Mouse (Mus musculus) heart, embryonic 16.5 days (tissue): ENCODE measurements at regions not wholly inside any gene's neighbourhood (a gene's known extent, or its start where the extent isn't known, plus 50 kb on each side); places are given as distances from the start of the nearest gene placed in this dataset.

Source experiments
- ATAC-seq: fragments of 200-750 bp; cut with Nextera tagmentation; replicated peaks from 2 replicates; pipeline ENCODE4 v1.8.0; 2017; ENCODE audit warnings: moderate number of reproducible peaks; ENCODE audit not compliant: insufficient read depth, low FRiP score; ENCODE audit errors: extremely low read depth
- H3K27ac ChIP-seq: fragments of 300-500 bp; sonication (generic); 2 replicates; pipeline ENCODE4 v1.5.1; 2014; ENCODE audit warnings: mild to moderate bottlenecking, low read length, control low read depth, moderate library complexity
- H3K27me3 ChIP-seq: fragments of 300-500 bp; sonication (generic); 2 replicates; pipeline ENCODE4 v1.6.1; 2014; ENCODE audit warnings: low read length, mixed read lengths; ENCODE audit not compliant: control insufficient read depth, insufficient read depth
- H3K36me3 ChIP-seq: fragments of 300-500 bp; sonication (generic); 2 replicates; pipeline ENCODE4 v1.6.1; 2014; ENCODE audit not compliant: control insufficient read depth, insufficient read depth
- H3K4me1 ChIP-seq: fragments of 300-500 bp; sonication (generic); 2 replicates; pipeline ENCODE4 v1.6.1; 2014; ENCODE audit warnings: low read length, mixed read lengths; ENCODE audit not compliant: control insufficient read depth, insufficient read depth
- H3K4me2 ChIP-seq: fragments of 300-500 bp; sonication (generic); 2 replicates; pipeline ENCODE4 v1.6.1; 2014; ENCODE audit warnings: low read depth, mild to moderate bottlenecking, control low read depth, low read length
- H3K4me3 ChIP-seq: fragments of 300-500 bp; sonication (generic); 2 replicates; pipeline ENCODE4 v1.5.1; 2014; ENCODE audit warnings: mild to moderate bottlenecking, control low read depth, low read length
- H3K9ac ChIP-seq: fragments of 300-500 bp; sonication (generic); 2 replicates; pipeline ENCODE4 v1.6.1; 2014; ENCODE audit warnings: low read length, control low read depth
- H3K9me3 ChIP-seq: fragments of 300-500 bp; sonication (generic); replicated peaks from 2 replicates; pipeline ENCODE4 v1.6.1; 2016; ENCODE audit warnings: low read length; ENCODE audit not compliant: control insufficient read depth
- WGBS: fragments of 180-500 bp; shearing (Covaris S2); extraction: QIAGEN DNeasy Blood & Tissue Kit; methylation state at CpG from one replicate; pipeline ENCODE4 v1.1.7; 2014; 5-methylcytosine and 5-hydroxymethylcytosine counted together

- Histone ChIP-seq H3K4me3 (no peak overlapping the region), H3K27ac (no peak overlapping the region), H3K36me3 (no peaks in the 10 kb centered on the region), H3K9me3 (0 out of 2 replicates have a peak, but pooled peaks cover 2% of the 10 kb centered on the region), H3K4me2 (no peak overlapping the region), H3K27me3 (no peaks in the 10 kb centered on the region), H3K9ac (no peak overlapping the region), H3K4me1 (no peaks in the 10 kb centered on the region)
- WGBS: 64% methylated on average over 3 of the region's 3 CpGs
- ATAC-seq: no peak
Measured at GRCm38 (mm10) chr14:67181586-67181985, 1172.6 kb upstream of the Gulo start.

GRCm38 (mm10) chr14:67179549-67179948, 1170.5 kb upstream of the Gulo start:
- no peaks in the 10 kb centered on the region for H3K36me3 ChIP-seq
- H3K4me3 ChIP-seq: no peak overlapping the region
- H3K4me1 ChIP-seq: no peaks in the 10 kb centered on the region
- H3K27ac ChIP-seq: no peak overlapping the region
- H3K27me3 ChIP-seq: no peaks in the 10 kb centered on the region
- no peaks in the 10 kb centered on the region for H3K9me3 ChIP-seq
- no peak for ATAC-seq
- H3K4me2 ChIP-seq: no peak overlapping the region
- no peak overlapping the region for H3K9ac ChIP-seq

DNA sequence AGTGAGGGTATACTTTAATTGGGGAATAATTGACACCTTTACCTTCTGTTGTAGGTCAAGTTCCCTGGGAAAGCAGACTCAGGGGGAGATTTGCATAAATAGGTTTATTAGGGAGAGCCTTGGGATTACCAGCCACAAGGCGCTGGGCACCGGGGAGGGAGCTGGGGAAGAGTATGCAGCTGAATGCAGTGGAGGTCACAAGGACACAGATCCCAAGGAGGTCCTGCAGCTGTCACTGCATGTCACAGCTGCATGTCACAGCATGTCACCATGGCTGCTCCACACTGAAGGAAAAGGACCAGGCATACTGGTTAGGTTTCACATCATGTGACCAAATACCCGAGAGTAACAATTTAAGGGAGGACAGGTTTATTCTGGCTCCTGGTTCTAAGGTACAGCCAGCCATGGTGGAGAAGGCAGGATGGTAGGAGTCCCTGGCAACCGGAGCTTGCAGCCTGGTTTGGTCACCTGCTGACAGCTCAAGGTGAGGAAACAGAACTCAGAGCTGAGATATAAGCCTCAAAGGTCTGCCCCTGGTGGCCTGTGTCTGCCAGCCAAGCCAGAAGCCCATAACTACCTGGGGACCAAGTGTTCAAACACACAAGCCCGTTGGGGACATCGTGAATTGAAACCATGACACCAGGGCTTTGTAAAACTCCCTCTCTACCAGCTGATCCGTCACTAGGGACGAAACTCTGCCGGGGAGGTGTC, 1169.5 kb upstream of the Gulo start:
- Histone ChIP-seq H3K9ac (no peak overlapping the region), H3K36me3 (no peaks in the 10 kb centered on the region), H3K4me2 (no peak overlapping the region), H3K4me1 (no peaks in the 10 kb centered on the region), H3K27ac (no peak overlapping the region), H3K4me3 (no peak overlapping the region), H3K9me3 (no peaks in the 10 kb centered on the region), H3K27me3 (no peaks in the 10 kb centered on the region)
- ATAC-seq: no peak
- 29% methylated on average over 9 of the region's 9 CpGs for WGBS

- H3K4me1 ChIP-seq: no peaks in the 10 kb centered on the region
- H3K27ac ChIP-seq: no peak overlapping the region
- no peaks in the 10 kb centered on the region for H3K9me3 ChIP-seq
- no peak overlapping the region for H3K9ac ChIP-seq
- ATAC-seq: no peak
- H3K4me2 ChIP-seq: no peak overlapping the region
- no peaks in the 10 kb centered on the region for H3K27me3 ChIP-seq
- WGBS: 72% methylated on average over 6 of the region's 6 CpGs
- H3K4me3 ChIP-seq: no peak overlapping the region
- H3K36me3 ChIP-seq: no peaks in the 10 kb centered on the region
Measured at GRCm38 (mm10) chr14:67176672-67177071, 1167.7 kb upstream of the Gulo start.

DNA sequence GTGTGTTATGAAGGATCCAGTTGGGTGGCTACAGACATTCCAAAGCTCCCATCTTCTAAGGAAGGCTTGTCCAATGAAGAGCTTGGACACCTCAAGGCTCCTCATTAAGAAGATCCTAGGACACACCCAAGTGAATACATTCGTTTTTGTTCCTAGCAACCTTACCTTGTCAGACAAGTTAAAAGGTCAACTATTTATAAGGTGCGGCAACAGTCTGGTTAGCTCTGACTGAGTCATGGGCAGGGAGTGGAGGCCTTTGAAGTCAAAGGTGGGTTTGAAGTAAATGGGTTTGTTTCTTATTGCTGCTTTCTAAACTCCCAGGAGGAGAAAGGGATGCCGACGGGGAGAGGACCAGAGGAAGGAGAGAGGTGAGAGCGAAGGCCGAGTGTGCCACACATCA, 1167.1 kb upstream of the Gulo start:
- H3K9ac ChIP-seq: no peak overlapping the region
- no peak overlapping the region for H3K4me3 ChIP-seq
- no peak for ATAC-seq
- H3K4me1 ChIP-seq: no peaks in the 10 kb centered on the region
- H3K4me2 ChIP-seq: no peak overlapping the region
- no peak overlapping the region for H3K27ac ChIP-seq
- H3K36me3 ChIP-seq: no peaks in the 10 kb centered on the region
- WGBS: 76% methylated on average over 6 of the region's 6 CpGs
- H3K9me3 ChIP-seq: no peaks in the 10 kb centered on the region
- no peaks in the 10 kb centered on the region for H3K27me3 ChIP-seq

- Histone ChIP-seq H3K4me3 (no peak overlapping the region), H3K4me1 (no peaks in the 10 kb centered on the region), H3K36me3 (no peaks in the 10 kb centered on the region), H3K27ac (no peak overlapping the region), H3K4me2 (no peak overlapping the region), H3K9me3 (no peaks in the 10 kb centered on the region), H3K27me3 (no peaks in the 10 kb centered on the region), H3K9ac (no peak overlapping the region)
- 77% methylated on average over 7 of the region's 7 CpGs for WGBS
- ATAC-seq: no peak
Measured at GRCm38 (mm10) chr14:67174929-67175328, 1165.9 kb upstream of the Gulo start.

DNA sequence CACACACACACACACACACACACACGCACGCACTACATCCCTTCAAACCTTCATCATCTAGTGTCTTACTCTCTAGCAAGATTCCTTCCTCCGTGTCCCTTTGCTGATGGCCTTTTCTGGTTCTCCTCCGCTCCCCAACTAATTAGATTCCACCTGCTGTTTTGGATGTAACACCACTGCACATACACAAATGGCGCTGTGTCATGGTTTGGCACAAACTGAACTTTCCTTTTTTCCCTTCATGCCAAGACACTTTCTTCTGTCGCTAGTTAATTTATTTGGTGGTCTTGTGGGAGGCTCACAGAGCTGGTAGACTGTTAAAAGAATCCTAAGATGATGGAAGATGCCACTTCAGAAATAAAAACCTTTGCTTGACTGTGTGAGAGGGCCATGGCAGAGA, 1161.8 kb upstream of the Gulo start:
- WGBS: 83% methylated on average over 6 of the region's 6 CpGs

DNA sequence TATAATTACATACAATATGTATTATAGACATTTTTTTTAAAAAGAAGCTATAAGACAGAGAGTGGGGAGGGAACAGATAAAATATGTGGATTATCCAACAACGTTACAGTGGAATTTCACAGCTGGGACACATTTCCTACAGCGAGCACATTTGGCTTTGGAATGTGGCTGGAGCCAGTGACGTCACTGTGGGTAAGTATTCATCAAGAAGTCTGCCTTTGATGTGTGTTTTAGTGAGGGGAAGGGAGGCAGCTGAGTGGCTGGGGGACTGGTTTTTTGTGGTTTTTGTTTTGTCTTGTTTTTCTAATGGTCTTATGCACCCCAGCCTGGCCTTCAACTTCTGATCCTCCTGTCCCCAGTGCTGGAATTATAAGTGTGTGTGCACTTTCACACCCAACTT, 1161.2 kb upstream of the Gulo start:
- no peak overlapping the region for H3K4me2 ChIP-seq
- no peak for ATAC-seq
- H3K27me3 ChIP-seq: no peaks in the 10 kb centered on the region
- H3K36me3 ChIP-seq: no peaks in the 10 kb centered on the region
- no peaks in the 10 kb centered on the region for H3K9me3 ChIP-seq
- H3K4me1 ChIP-seq: no peaks in the 10 kb centered on the region
- WGBS: 10% methylated on average over 3 of the region's 3 CpGs
- H3K27ac ChIP-seq: no peak overlapping the region
- no peak overlapping the region for H3K9ac ChIP-seq
- H3K4me3 ChIP-seq: no peak overlapping the region

More for the DNA sequence above, 1161.8 kb upstream of the Gulo start:
- no peak overlapping the region for H3K4me2 ChIP-seq
- H3K9me3 ChIP-seq: no peaks in the 10 kb centered on the region
- H3K36me3 ChIP-seq: no peaks in the 10 kb centered on the region
- H3K27ac ChIP-seq: no peak overlapping the region
- H3K27me3 ChIP-seq: no peaks in the 10 kb centered on the region
- no peak overlapping the region for H3K9ac ChIP-seq
- H3K4me3 ChIP-seq: no peak overlapping the region
- no peak for ATAC-seq
- no peaks in the 10 kb centered on the region for H3K4me1 ChIP-seq

DNA sequence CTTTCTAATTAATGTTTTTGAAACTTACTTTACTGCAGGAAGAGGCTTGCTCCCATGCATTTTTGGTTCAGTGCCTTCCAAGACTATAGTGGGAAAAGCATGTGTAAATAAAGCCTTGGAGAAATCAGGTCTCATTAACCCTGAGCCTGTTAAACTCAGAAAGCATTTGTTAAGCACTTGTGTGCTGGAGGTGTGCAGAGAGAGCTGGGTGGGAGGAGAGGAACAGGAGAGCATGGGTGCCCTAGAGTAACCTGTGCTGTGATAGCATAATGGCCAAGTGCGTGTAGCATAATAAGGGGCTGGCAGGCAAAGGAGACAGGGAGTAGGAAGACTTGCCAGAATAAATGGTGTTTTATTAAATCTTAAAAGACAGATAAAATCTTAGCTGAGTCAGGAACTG, 1160.2 kb upstream of the Gulo start:
- H3K27me3 ChIP-seq: no peaks in the 10 kb centered on the region
- H3K4me3 ChIP-seq: no peak overlapping the region
- no peak overlapping the region for H3K9ac ChIP-seq
- H3K27ac ChIP-seq: no peak overlapping the region
- H3K4me1 ChIP-seq: no peaks in the 10 kb centered on the region
- no peak overlapping the region for H3K4me2 ChIP-seq
- 47% methylated on average over 1 of the region's 1 CpGs for WGBS
- H3K9me3 ChIP-seq: peaks cover 4% of the 10 kb centered on the region; the same call in 1 of the 2 replicates
- no peak for ATAC-seq
- no peaks in the 10 kb centered on the region for H3K36me3 ChIP-seq
